Mouse (Mus musculus) cerebellum, adult 11-12 months (tissue): Measurements from ENCODE around the gene 4930402H24Rik.

Experiments
- DNase-seq: peaks from one replicate; pipeline ENCODE4 v3.0.0; 2022

4930402H24Rik gene

GRCm38 (mm10) chr2:130728906-130729585 is 177.2 kb downstream of the 4930402H24Rik start:
- DNase-seq, result no peak

GRCm38 (mm10) chr2:130727752-130728151 is 178.5 kb downstream of the 4930402H24Rik start:
- no peak for DNase-seq

- peak; percentile 66 for DNase-seq
Measured at GRCm38 (mm10) chr2:130724369-130724768, 181.8 kb downstream of the 4930402H24Rik start.

GRCm38 (mm10) chr2:130717951-130718350 is 188.3 kb downstream of the 4930402H24Rik start:
- no peak for DNase-seq

- DNase-seq, result no peak
Measured at GRCm38 (mm10) chr2:130707057-130707456, 199.1 kb downstream of the 4930402H24Rik start.

GRCm38 (mm10) chr2:130706602-130707001 is 199.6 kb downstream of the 4930402H24Rik start:
- DNase-seq, result no peak

GRCm38 (mm10) chr2:130705178-130705577 is 201.0 kb downstream of the 4930402H24Rik start:
- DNase-seq, result no peak

- DNase-seq, result no peak
Measured at GRCm38 (mm10) chr2:130704040-130705001, 201.9 kb downstream of the 4930402H24Rik start.

GRCm38 (mm10) chr2:130697821-130698266 is 208.4 kb downstream of the 4930402H24Rik start:
- DNase-seq, result no peak

- no peak for DNase-seq
Measured at GRCm38 (mm10) chr2:130697153-130697810, 208.9 kb downstream of the 4930402H24Rik start, which contains the start of gene Slc4a11. Slc4a11 (minus strand) TSS chr2:130697519.

- DNase-seq, result no peak
Measured at GRCm38 (mm10) chr2:130696700-130697152, 209.5 kb downstream of the 4930402H24Rik start.

GRCm38 (mm10) chr2:130693563-130693962 is 212.6 kb downstream of the 4930402H24Rik start:
- DNase-seq, result no peak

GRCm38 (mm10) chr2:130689011-130689410 is 217.2 kb downstream of the 4930402H24Rik start:
- DNase-seq, result no peak

- DNase-seq, result no peak
Measured at GRCm38 (mm10) chr2:130685426-130685825, 220.8 kb downstream of the 4930402H24Rik start.

GRCm38 (mm10) chr2:130681531-130681930 is 224.7 kb downstream of the 4930402H24Rik start:
- DNase-seq, result no peak

GRCm38 (mm10) chr2:130679899-130680298 is 226.3 kb downstream of the 4930402H24Rik start:
- DNase-seq, result no peak

GRCm38 (mm10) chr2:130679154-130679553 is 227.1 kb downstream of the 4930402H24Rik start:
- no peak for DNase-seq

GRCm38 (mm10) chr2:130677211-130677610 is 229.0 kb downstream of the 4930402H24Rik start:
- DNase-seq, result no peak

- DNase-seq, result peak; percentile 90
Measured at GRCm38 (mm10) chr2:130667559-130667958, 238.6 kb downstream of the 4930402H24Rik start, which contains the start of gene Itpa. Itpa (plus strand) TSS chr2:130667610.

GRCm38 (mm10) chr2:130664102-130664701 is 242.0 kb downstream of the 4930402H24Rik start, which contains the start of gene Ddrgk1:
Ddrgk1 (minus strand) TSS chr2:130664659.
- DNase-seq, result peak; percentile 96

- peak; percentile 39 for DNase-seq
Measured at GRCm38 (mm10) chr2:130663342-130663741, 242.9 kb downstream of the 4930402H24Rik start.

- no peak for DNase-seq
Measured at GRCm38 (mm10) chr2:130658530-130658929, 247.7 kb downstream of the 4930402H24Rik start.
